9 mouse cellular contexts compared by ENCODE assay signal in the genomic region with DNA sequence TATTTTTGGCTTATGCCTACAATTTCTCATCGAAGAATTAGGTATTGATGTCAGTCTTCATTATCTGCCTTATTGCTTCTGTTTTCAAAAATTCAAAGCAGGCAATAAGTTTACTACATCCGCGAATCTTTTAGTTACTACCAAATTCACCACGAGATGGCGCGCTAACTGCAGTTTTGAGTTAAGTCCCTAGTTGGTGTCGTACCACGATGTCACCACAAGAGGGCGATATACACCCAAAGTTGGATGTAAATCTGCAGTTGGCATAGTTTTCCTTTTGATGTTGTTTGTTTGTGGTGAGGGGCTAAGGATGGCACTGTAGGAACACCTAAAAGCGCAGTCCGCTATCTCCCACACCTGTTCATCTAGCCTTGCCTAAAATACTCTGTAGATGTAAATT.
DNase-seq lines count a peak whose midpoint lies in the region; ATAC-seq lines count a peak whose summit lies in the region.
"Had no signal": no experiment of that assay in that cellular context is flagged by ENCODE, and none has a peak within 500 bp of the region (broad histone marks: within the 10 kb centered on the region; RNA-seq: fewer than 3 reads in every experiment).

No protein-coding gene starts in this region.

- no peak overlapping the region for H3K4me3 ChIP-seq in intestine, embryonic 14.5 days (ENCODE audit: low read depth, low read length)
- no peak overlapping the region for H3K4me3 ChIP-seq in intestine, embryonic 15.5 days (replicated peaks)
- no peak overlapping the region for H3K4me3 ChIP-seq in limb, embryonic 11.5 days (ENCODE audit: low read depth, low read length)
- H3K4me3 ChIP-seq: erythroblast, embryonic 14.5 days had no signal

- ATAC-seq in intestine, embryonic 14.5 days (replicated peaks; ENCODE audit: low FRiP score, low TSS enrichment, low read depth) = no peak
- no peak for ATAC-seq in intestine, embryonic 15.5 days
- ATAC-seq in limb, embryonic 11.5 days (ENCODE audit: insufficient number of reproducible peaks, low FRiP score, low TSS enrichment, low read depth) = no peak

- H3K4me2 ChIP-seq in intestine, embryonic 14.5 days (ENCODE audit: low read length) = no peak overlapping the region
- H3K4me2 ChIP-seq in intestine, embryonic 15.5 days (replicated peaks) = no peak overlapping the region
- no peak overlapping the region for H3K4me2 ChIP-seq in limb, embryonic 11.5 days (ENCODE audit: low read depth, severe bottlenecking)

- DNase-seq in intestine, embryonic 14.5 days (ENCODE audit: low spot score) = peak; percentile 87
- DNase-seq in adrenal gland, adult 18-20 months (ENCODE audit: low spot score in 2 of 2) = peak; percentile 58 to 68
- peak; percentile 51 for DNase-seq in embryo, embryonic 11.5 days (ENCODE audit: low read depth, low spot score)
- DNase-seq in induced T-regulatory cell, adult 2 months (ENCODE audit: low read depth) = peak; percentile 79
- DNase-seq in limb, embryonic 11.5 days (ENCODE audit: low spot score) = peak; percentile 85
- peak; percentile 59 for DNase-seq in ovary, postnatal 36 days (ENCODE audit: low spot score)
- peak; percentile 61 for DNase-seq in thymus, postnatal 25 days

- no peaks in the 10 kb centered on the region for H3K4me1 ChIP-seq in intestine, embryonic 14.5 days (replicated peaks; ENCODE audit: control insufficient read depth, insufficient read depth, low read length)
- H3K4me1 ChIP-seq in intestine, embryonic 15.5 days (replicated peaks) = no peaks in the 10 kb centered on the region
- no peaks in the 10 kb centered on the region for H3K4me1 ChIP-seq in limb, embryonic 11.5 days (ENCODE audit: control insufficient read depth, insufficient read depth, low read length)

- WGBS in intestine, embryonic 14.5 days = 21% methylated on average over 11 of the region's 11 CpGs
- WGBS in intestine, embryonic 15.5 days = 24% methylated on average over 11 of the region's 11 CpGs
- 27% methylated on average over 11 of the region's 11 CpGs for WGBS in limb, embryonic 11.5 days

- H3K27ac ChIP-seq in intestine, embryonic 14.5 days (ENCODE audit: low read depth) = no peak overlapping the region
- no peak overlapping the region for H3K27ac ChIP-seq in intestine, embryonic 15.5 days
- no peak overlapping the region for H3K27ac ChIP-seq in limb, embryonic 11.5 days (replicated peaks; ENCODE audit: low read depth, low read length)

- H3K36me3 ChIP-seq in intestine, embryonic 14.5 days (ENCODE audit: control insufficient read depth, insufficient read depth, low read length) = no peaks in the 10 kb centered on the region
- no peaks in the 10 kb centered on the region for H3K36me3 ChIP-seq in intestine, embryonic 15.5 days
- no peaks in the 10 kb centered on the region for H3K36me3 ChIP-seq in limb, embryonic 11.5 days (ENCODE audit: control insufficient read depth, insufficient read depth, low read length)

- no peak overlapping the region for H3K9ac ChIP-seq in intestine, embryonic 14.5 days (ENCODE audit: low read length)
- H3K9ac ChIP-seq in intestine, embryonic 15.5 days = no peak overlapping the region
- no peak overlapping the region for H3K9ac ChIP-seq in limb, embryonic 11.5 days (ENCODE audit: low read length)

- H3K9me3 ChIP-seq in intestine, embryonic 14.5 days (ENCODE audit: control insufficient read depth, low read length) = no peaks in the 10 kb centered on the region
- H3K9me3 ChIP-seq in intestine, embryonic 15.5 days = no peaks in the 10 kb centered on the region
- H3K9me3 ChIP-seq in limb, embryonic 11.5 days (ENCODE audit: control insufficient read depth, low read length) = no peaks in the 10 kb centered on the region

- H3K27me3 ChIP-seq in intestine, embryonic 14.5 days (replicated peaks; ENCODE audit: control insufficient read depth, insufficient read depth, low read length) = no peaks in the 10 kb centered on the region; the same call in 1 of the 2 replicates
- H3K27me3 ChIP-seq in intestine, embryonic 15.5 days (replicated peaks) = no peaks in the 10 kb centered on the region
- H3K27me3 ChIP-seq in limb, embryonic 11.5 days (ENCODE audit: control insufficient read depth, insufficient read depth, low read length) = no peaks in the 10 kb centered on the region
